Mouse (Mus musculus) liver, embryonic 16.5 days (tissue): ENCODE results near the gene Bcl2a1d. TPM values are rescaled to one million over a fixed set of nuclear protein-coding genes. Genes with fewer than 3 reads are reported as not detected.
"Not testable (repeated sequence)": the region's sequence is repeated elsewhere in the genome, so short reads cannot be mapped to it uniquely, and the experiment has no call there.

Source experiments
- ATAC-seq: fragments of 200-750 bp; cut with Nextera tagmentation; 2 replicates; pipeline ENCODE4 v1.8.0; 2017; ENCODE audit warnings: low read depth, mild to moderate bottlenecking, moderate number of reproducible peaks, moderate library complexity
- H3K27ac ChIP-seq: fragments of 300-500 bp; sonication (generic); 2 replicates; pipeline ENCODE4 v1.5.1; 2014; ENCODE audit warnings: mild to moderate bottlenecking, low read length
- H3K27me3 ChIP-seq: fragments of 300-500 bp; sonication (generic); 2 replicates; pipeline ENCODE4 v1.6.1; 2014; ENCODE audit warnings: low read depth, low read length, mixed read lengths; ENCODE audit not compliant: control insufficient read depth, insufficient read depth
- H3K36me3 ChIP-seq: fragments of 300-500 bp; sonication (generic); 2 replicates; pipeline ENCODE4 v1.6.1; 2014; ENCODE audit warnings: mild to moderate bottlenecking; ENCODE audit not compliant: control insufficient read depth, insufficient read depth
- H3K4me1 ChIP-seq: fragments of 300-500 bp; sonication (generic); 2 replicates; pipeline ENCODE4 v1.6.1; 2014; ENCODE audit warnings: low read depth, low read length, mixed read lengths; ENCODE audit not compliant: control insufficient read depth
- H3K4me2 ChIP-seq: fragments of 300-500 bp; sonication (generic); 2 replicates; pipeline ENCODE4 v1.6.1; 2014; ENCODE audit warnings: low read depth, low read length, mixed read lengths
- H3K4me3 ChIP-seq: fragments of 300-500 bp; sonication (generic); 2 replicates; pipeline ENCODE4 v1.5.1; 2014; ENCODE audit warnings: low read depth, mild to moderate bottlenecking, low read length
- H3K9ac ChIP-seq: fragments of 300-500 bp; sonication (generic); 2 replicates; pipeline ENCODE4 v1.6.1; 2014; ENCODE audit warnings: low read depth, low read length
- H3K9me3 ChIP-seq: fragments of 300-500 bp; sonication (generic); replicated peaks from 2 replicates; pipeline ENCODE4 v1.6.1; 2016; ENCODE audit warnings: low read length; ENCODE audit not compliant: control insufficient read depth
- WGBS: fragments of 180-500 bp; shearing (Covaris S2); extraction: QIAGEN DNeasy Blood & Tissue Kit; methylation state at CpG from one replicate; pipeline ENCODE4 v1.1.7; 2014; ENCODE audit not compliant: insufficient replicate concordance; 5-methylcytosine and 5-hydroxymethylcytosine counted together
- polyA plus RNA-seq: library from polyadenylated mRNA; unstranded; fragments of >200 nt; fragmentation: Nextera tagmentation; extraction: Ambion mirVana; gene quantifications from 2 replicates; pipeline ENCODE4 v1.2.1, GENCODE M21; 2015

The Bcl2a1d gene
- polyA plus RNA-seq, 1 experiment from 2014 or later: not detected

DNA sequence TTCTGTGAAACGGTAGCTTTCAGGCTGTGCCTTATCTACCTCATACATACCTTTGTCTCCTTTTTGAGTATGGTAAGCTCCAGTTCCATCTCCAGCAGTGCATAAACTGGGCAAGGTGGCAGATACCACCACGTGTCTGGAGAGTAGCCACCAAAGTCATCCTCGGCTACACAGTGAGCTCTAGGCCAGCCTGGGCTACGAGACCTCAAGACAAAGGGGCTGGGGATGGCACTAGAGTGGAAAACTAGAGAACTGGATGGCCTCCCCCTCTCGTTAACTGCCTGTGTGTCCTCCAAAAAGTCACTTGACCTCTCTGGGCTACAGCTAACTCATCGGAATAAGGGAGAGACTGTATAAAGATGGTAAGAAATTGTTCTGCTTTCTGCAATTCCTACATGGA, 22.4 kb downstream of the Bcl2a1d start:
- H3K4me3 ChIP-seq: no peak overlapping the region
- WGBS: 58% methylated on average over 6 of the region's 6 CpGs
- no peak for ATAC-seq
- no peaks in the 10 kb centered on the region for H3K27me3 ChIP-seq
- H3K27ac ChIP-seq: no peak overlapping the region
- 0 out of 2 replicates have a peak, but pooled peaks cover 3% of the 10 kb centered on the region for H3K4me1 ChIP-seq
- H3K9me3 ChIP-seq: no peaks in the 10 kb centered on the region
- H3K9ac ChIP-seq: no peak overlapping the region
- H3K36me3 ChIP-seq: no peaks in the 10 kb centered on the region
- H3K4me2 ChIP-seq: no peak overlapping the region

DNA sequence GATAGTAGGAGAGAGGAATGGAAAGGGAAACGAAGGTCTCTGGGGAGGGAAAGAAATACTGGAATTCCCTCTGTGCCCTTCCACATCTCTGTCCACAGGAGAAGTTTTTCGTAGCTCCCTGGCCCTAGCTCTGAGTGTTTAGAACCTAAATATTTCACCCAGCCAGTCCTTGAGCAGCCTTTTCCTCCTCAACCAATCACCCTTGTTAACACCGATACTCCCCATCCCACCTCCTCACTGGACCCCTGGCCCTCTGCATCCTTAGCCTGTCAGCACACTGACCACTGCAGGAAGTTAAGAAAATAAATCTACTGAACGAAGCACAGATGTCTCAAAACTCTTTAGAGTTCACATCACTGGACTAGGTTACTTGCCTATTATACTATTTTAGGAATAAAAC, 25.0 kb downstream of the Bcl2a1d start:
- no peaks in the 10 kb centered on the region for H3K9me3 ChIP-seq
- no peak overlapping the region for H3K27ac ChIP-seq
- H3K9ac ChIP-seq: no peak overlapping the region
- no peaks in the 10 kb centered on the region for H3K36me3 ChIP-seq
- no peak overlapping the region for H3K4me2 ChIP-seq
- WGBS: 56% methylated on average over 4 of the region's 4 CpGs
- no peaks in the 10 kb centered on the region for H3K27me3 ChIP-seq
- H3K4me3 ChIP-seq: no peak overlapping the region
- 0 out of 2 replicates have a peak, but pooled peaks cover 3% of the 10 kb centered on the region for H3K4me1 ChIP-seq
- ATAC-seq: no peak

DNA sequence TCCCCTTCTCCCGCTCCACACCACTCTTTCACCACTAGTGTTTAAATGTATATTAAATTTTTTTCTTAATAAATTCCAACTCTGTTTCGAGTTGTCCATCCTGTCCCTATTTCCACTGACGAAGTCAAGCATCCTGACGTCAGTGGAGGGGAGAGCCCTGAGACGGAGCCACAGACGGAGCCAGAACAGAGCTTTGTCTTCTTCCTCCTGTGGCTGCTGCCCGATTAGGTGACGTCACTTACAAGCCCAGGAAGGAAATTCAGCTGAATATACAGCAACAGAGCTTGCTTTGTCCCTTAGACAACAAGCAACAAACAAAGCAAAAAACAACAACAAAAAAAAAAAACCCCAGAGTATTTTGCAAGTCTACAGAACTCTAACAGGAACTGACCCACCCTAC, 26.6 kb downstream of the Bcl2a1d start:
- H3K4me2 ChIP-seq, H3K4me1 ChIP-seq, H3K9me3 ChIP-seq, H3K9ac ChIP-seq, H3K4me3 ChIP-seq, ATAC-seq, H3K27me3 ChIP-seq, H3K36me3 ChIP-seq, H3K27ac ChIP-seq: not testable (repeated sequence)
- 60% methylated on average over 8 of the region's 8 CpGs for WGBS

DNA sequence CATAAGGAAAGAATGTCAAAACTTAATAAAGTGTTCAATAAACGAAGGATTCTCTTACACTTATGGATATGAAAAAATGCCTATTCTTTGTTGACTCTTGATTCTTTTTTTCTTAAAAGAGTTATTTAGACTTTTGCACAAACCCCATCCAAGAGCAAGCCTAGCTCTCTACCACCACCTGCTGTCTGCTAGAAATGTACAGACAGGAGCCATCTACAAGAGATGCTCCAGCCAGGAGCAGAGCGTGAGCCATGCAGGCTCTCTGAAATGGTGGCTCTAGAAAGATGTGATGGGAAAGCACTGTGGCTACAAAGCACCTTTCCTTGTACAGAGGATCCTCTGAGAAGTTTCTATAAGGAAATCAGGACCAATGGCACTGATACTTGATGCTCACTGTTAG, 33.0 kb downstream of the Bcl2a1d start:
- H3K9me3 ChIP-seq, H3K36me3 ChIP-seq, H3K9ac ChIP-seq, H3K4me2 ChIP-seq, H3K4me3 ChIP-seq, H3K27ac ChIP-seq, H3K4me1 ChIP-seq, ATAC-seq, H3K27me3 ChIP-seq: not testable (repeated sequence)
- no CpG with 5 or more reads among the region's 2 CpGs for WGBS

GRCm38 (mm10) chr9:88691307-88691706, 40.4 kb downstream of the Bcl2a1d start:
- not testable (repeated sequence) for H3K4me2 ChIP-seq, H3K4me1 ChIP-seq, ATAC-seq, H3K9ac ChIP-seq, H3K36me3 ChIP-seq, H3K27ac ChIP-seq, H3K27me3 ChIP-seq, H3K4me3 ChIP-seq, H3K9me3 ChIP-seq
- WGBS: 67% methylated on average over 2 of the region's 2 CpGs

- H3K27ac ChIP-seq, ATAC-seq, H3K4me2 ChIP-seq, H3K9ac ChIP-seq, H3K4me1 ChIP-seq, H3K36me3 ChIP-seq, H3K9me3 ChIP-seq, H3K4me3 ChIP-seq, H3K27me3 ChIP-seq: not testable (repeated sequence)
- 52% methylated on average over 1 of the region's 3 CpGs for WGBS
Measured at GRCm38 (mm10) chr9:88689451-88689850, 42.3 kb downstream of the Bcl2a1d start.

- not testable (repeated sequence) for H3K4me3 ChIP-seq, H3K27me3 ChIP-seq, H3K9me3 ChIP-seq, ATAC-seq, H3K4me1 ChIP-seq, H3K36me3 ChIP-seq, H3K9ac ChIP-seq, H3K4me2 ChIP-seq, H3K27ac ChIP-seq
- whole genome bisulfite sequencing: 85% methylated on average over 1 of the region's 1 CpGs
Measured at GRCm38 (mm10) chr9:88686719-88687118, 45.0 kb downstream of the Bcl2a1d start.

Other genes starting within 250 kb of the Bcl2a1d start
- 26.1 and 27.0 TPM in 2 replicates for gene Syncrip, start 249.3 kb downstream of the Bcl2a1d start, polyA plus RNA-seq
- gene Zfp949, start 183.9 kb downstream of the Bcl2a1d start, polyA plus RNA-seq: 7.9 and 8.4 TPM in 2 replicates
- 0.06 and 0.08 TPM in 2 replicates for gene Trim43a, start 151.0 kb downstream of the Bcl2a1d start, polyA plus RNA-seq
- gene Mthfsl, start 11.6 kb downstream of the Bcl2a1d start, polyA plus RNA-seq: 28.8 and 29.0 TPM in 2 replicates
- not detected in 2 replicates for gene Trim43c, start 107.2 kb upstream of the Bcl2a1d start, polyA plus RNA-seq
- 0.47 TPM in 1 of 2 replicates, not detected in the other for gene Bcl2a1a, start 225.0 kb upstream of the Bcl2a1d start, polyA plus RNA-seq